Mouse (Mus musculus) brain, embryonic 14.5 days (tissue): ENCODE measurements around the gene Myo18b.

Source experiments
- CTCF ChIP-seq: fragments of 200-500 bp; IDR thresholded peaks from 2 replicates; pipeline ENCODE4 v1.5.1; 2012; ENCODE audit warnings: inconsistent platforms, mild to moderate bottlenecking, moderate library complexity, borderline replicate concordance; ENCODE audit not compliant: insufficient read depth, insufficient read length; ENCODE audit errors: extremely low read depth
- POLR2A ChIP-seq: fragments of 200-500 bp; IDR thresholded peaks from 2 replicates; pipeline ENCODE4 v1.6.1; 2012; ENCODE audit warnings: mild to moderate bottlenecking, inconsistent platforms, borderline replicate concordance; ENCODE audit not compliant: poor library complexity, insufficient read depth, insufficient read length, severe bottlenecking; ENCODE audit errors: extremely low read depth

DNA sequence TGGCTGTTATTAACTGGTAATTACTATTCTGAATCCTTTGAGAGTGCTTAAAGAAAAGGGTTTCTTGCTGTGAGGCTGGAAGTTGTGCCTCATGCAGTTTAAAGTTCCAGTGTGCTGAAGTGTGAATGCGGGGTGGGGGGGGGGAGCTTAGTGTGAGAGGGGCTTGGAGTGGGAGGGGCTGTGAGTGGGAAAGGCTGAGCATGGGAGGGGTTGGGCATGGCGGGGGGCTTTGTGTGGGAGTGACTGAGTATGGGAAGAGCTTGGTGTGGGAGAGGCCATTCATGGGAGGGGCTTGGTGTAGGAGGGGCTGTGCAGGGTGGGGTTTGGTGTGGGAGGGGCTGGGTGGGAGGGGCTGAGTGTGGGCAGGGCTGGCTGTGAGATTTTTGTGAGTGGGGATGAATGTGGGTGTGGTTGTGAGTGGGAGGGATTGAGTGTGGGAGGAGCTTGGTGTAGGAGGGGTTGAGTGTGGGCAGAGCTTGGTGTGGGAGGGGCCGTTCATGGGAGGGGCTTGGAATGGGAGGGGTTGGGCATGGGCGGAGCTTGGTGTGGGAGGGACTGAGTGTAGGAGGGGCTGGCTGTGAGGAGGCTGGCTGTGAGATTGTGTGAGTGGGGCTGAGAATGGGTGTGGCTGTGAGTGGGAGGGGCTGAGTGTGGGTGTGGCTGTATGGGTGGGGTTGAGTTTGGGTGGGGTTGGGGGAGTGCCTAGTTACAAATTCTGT, 208.9 kb downstream of the Myo18b start:
- TF ChIP-seq POLR2A (no peak), CTCF (no peak)
